Mouse (Mus musculus) testis, postnatal 14 days (tissue): ENCODE data around the gene Anks1.
A peak's percentile ranks its signal among the peaks of the same experiment; 100 is the strongest.
"Not testable (repeated sequence)": the region's sequence is repeated elsewhere in the genome, so short reads cannot be mapped to it uniquely, and the experiment has no call there.

ENCODE experiments used
- DNase-seq: peaks from one replicate; pipeline ENCODE4 v3.0.0; 2021; ENCODE audit warnings: low spot score

Gene Anks1

DNA sequence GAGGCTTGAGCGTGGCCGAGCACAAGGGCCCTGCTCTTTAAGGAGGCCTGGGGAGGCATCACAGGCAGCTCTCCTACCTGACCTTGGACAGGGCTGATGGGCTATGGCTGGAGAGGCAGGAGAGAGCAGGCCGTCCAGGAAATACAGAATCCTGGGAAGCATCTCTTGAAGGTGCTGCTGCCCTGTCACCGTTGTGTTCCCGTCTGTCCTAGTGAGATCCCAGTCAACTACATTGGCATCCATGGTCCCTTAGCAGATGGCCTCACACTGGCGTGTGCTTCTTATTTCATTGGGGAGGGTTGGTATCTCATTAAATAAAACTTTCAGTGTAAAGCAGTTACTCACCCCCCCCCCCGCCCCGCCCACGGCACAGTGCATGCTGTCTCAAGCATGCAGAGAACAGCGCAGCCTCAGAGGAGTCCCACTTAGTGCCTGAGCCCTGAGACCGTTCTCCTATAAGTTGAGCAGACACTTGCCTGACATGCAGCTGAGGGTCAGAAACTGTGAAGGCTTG lies 57.5 kb downstream of the Anks1 start:
- no peak for DNase-seq

- no peak for DNase-seq
Observed at GRCm38 (mm10) chr17:27967529-27967928, 58.4 kb downstream of the Anks1 start.

DNA sequence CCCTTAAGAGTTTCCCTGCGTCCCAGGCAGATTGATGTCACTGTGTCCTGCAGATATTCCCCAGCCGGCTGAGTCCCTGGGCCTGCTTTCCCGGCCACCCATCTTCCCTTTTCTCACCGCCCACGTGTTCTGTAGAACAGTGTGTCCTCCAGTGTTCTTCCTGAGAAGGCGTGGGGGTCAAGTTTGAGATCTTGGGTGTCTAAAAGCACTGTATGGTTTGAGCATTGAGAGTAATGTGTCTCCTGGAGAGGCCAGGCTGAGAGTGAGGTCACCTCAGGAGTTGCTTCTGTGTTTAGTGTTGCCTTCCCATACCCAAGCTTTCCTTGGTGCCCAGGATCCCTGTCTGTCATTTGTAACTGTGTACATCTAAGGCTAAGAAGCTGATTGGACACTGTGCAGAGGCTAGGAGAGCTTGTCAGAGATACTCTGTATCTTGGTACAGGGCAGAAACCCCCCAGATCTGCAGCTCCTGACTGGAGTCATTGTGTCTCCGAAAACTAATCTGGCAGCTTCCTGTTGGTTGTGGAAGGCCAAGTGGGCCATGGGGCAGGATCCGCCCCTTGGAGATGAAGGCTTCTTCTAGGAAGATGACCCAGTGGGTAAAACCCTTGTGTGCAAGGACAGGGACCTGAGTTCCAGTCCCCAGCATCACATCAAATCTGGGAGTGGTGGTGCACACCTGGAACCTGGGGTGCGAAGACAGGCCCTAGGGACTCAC lies 59.1 kb downstream of the Anks1 start:
- DNase-seq = peak; percentile 71

GRCm38 (mm10) chr17:27968903-27969302 lies 59.8 kb downstream of the Anks1 start:
- DNase-seq = no peak

DNA sequence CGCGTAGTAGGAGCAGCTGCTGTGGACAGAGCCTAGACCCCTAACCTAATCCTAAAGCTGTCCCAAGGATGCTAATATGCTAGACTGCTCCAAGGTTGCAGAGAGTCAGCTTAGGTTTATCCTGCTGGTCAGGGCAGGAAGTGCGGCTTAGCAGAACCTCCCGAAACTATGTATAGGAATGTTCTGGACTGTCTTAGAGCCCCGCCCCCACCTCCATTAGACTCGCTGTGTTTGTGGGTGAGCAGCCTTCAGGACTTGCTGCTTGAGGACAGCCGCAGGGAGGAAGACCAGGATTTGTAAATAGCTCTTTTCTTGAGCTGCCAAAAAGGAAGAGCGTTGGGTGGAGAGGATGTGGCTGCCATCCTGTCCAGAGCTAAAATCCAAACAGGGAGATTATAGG lies 60.3 kb downstream of the Anks1 start:
- DNase-seq = no peak

GRCm38 (mm10) chr17:27969896-27970295 lies 60.8 kb downstream of the Anks1 start:
- peak; percentile 62 for DNase-seq

GRCm38 (mm10) chr17:27970305-27970704 lies 61.2 kb downstream of the Anks1 start:
- DNase-seq = no peak

- peak; percentile 33 for DNase-seq
Observed at GRCm38 (mm10) chr17:27971496-27971895, 62.4 kb downstream of the Anks1 start.

DNA sequence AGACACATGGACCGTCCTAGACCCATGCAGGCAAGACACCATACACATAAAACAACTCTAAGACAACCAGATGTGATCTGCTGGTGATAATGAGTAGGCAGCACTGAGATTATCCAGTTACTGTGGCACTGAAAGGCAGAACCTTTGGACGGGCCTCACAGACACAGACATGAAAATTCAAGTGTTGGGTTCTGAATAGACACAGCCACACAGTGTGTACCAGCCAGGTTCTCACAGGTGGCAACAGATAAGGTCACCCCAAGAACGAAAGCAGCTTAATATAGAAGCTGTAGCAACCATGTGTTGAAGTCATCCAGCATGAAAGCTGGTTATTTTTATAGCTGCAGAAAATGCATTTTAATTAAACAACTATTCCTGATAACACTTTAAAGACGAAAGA lies 64.2 kb downstream of the Anks1 start:
- DNase-seq = no peak

- no peak for DNase-seq
Observed at GRCm38 (mm10) chr17:27976266-27976665, 67.2 kb downstream of the Anks1 start.

DNA sequence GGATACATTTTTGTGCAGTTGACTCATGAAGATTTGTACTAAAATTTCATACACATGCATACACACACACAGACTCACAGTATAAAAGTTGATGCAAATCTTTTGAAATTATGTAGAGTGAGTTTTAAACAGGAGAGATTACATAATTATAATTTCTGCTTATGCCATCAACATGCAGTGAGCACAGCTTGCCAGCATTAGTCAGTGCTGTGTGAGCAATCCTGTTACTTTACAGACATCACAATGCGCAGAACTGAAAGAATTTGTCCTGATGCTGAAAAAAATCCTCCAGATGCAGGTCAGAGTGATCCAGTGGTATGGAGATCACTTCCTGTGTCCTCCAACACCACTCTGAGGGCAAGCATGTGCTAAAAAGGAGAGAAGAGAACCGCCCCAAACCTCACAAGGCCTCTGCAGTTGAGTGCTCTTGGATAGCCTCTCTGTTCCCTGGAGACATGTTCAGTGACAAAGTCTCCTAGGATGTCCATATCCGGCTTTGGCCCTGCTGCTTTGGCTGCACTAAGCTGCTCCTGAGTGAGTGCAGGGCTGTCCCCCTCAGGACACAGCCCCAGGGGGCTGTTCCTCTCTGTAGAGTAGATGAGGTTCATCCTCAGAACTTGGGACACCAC lies 68.0 kb downstream of the Anks1 start:
- DNase-seq = no peak

DNA sequence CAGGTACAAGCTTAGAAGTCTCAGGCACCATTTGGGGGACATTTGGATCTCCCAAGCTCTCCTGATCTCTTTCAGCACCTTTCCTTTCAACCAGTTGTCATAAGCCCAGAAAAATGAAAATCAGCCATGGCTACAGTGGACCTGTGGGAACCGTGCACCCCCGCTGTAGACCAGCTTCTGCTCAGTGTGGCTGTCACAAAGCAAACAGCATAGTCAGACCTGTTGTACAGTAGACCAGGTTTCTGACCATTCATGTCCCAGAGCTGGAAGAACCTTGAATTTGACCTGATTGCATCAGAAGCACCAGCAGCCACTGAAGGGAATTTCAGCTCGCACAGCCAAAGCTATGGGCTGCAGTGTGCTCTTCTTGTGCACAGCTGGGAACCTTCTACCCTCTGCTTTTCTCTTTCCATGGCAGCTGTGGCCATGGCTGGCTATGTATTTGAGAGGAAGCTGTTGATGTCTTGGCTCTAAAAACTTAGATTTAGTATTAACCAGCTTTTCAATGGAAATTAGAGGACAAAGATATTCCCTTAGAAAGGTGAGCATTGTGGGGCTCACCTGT lies 71.4 kb downstream of the Anks1 start:
- no peak for DNase-seq

DNA sequence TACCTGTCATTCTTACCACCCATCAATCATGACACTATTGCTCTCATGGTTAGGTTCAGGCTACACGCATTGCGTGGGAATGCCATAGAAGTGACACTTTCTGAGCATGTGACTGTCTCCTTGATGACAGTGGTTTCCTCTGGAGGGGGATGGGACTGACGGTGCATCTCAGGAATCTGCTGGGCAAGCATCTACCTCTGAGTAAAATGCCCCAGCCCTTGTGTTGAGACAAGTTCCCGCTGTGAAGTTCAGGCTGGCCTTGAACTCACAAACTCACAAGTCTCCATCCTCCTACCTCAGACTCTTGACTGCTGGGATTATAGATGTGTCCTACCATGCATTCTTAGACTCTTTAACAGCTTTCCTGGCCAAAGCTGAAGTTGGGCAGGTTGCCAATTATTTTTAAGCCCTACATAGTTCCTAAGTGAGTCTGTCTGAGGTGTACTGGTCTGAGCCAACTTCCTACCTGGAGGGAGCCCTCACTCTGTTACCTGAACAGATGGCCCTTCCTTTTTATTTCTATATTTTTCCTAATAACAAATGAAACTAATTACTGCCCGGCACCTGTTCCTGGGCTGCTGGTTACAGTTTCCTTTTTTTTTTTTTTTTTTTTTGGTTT lies 72.5 kb downstream of the Anks1 start:
- DNase-seq = no peak

GRCm38 (mm10) chr17:27982070-27982457 lies 73.0 kb downstream of the Anks1 start:
- not testable (repeated sequence) for DNase-seq

DNA sequence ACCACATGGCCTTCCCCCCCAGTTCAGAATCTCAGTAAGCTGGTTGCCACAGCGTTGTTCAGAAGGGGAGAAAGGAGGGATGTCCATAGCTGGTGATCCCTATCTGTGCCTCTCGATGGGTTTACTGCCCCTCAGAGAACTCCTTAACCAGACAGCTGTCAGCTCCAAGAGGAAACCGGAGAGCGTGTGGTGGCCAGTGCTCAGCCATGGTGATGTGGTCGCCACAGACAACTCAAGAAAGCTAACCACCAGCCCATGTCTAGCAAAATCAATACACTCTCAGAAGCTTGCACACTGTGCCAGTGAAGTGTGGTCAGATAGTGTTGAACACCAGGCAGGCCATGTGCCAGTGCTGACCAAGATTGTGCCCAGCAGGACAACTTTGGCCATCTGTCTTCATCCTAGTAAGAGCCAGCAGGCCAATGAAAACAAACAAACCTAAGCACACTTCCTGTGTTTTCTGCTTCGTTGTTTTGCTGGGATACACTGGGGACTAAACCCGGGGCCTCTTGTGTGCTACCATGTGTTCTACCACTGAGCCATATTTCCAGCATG lies 73.7 kb downstream of the Anks1 start:
- no peak for DNase-seq

- DNase-seq = no peak
Observed at GRCm38 (mm10) chr17:27984421-27984820, 75.3 kb downstream of the Anks1 start.

DNA sequence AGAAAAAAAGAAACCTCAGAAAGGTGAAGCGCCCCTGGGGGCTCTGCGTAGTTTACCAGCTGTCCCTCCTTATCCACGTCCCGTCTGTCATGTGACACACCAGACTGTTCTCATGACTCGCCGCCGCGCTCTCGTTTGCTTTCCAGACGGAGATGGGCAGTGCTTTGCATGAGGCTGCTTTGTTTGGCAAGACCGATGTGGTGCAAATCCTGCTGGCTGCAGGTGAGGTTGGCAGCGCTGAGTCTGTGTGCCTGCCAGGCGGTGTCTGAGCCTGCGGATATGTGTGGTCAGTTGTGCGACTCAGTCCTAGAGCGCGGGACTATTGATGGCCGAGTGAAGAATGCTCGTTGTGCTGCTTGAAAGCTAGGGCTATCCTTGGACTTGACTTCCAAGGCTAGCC lies 77.0 kb downstream of the Anks1 start:
- DNase-seq = no peak

- peak; percentile 44 for DNase-seq
Observed at GRCm38 (mm10) chr17:27989807-27990542, 80.9 kb downstream of the Anks1 start.

- DNase-seq = no peak
Observed at GRCm38 (mm10) chr17:27994001-27994944, 85.2 kb downstream of the Anks1 start.

DNA sequence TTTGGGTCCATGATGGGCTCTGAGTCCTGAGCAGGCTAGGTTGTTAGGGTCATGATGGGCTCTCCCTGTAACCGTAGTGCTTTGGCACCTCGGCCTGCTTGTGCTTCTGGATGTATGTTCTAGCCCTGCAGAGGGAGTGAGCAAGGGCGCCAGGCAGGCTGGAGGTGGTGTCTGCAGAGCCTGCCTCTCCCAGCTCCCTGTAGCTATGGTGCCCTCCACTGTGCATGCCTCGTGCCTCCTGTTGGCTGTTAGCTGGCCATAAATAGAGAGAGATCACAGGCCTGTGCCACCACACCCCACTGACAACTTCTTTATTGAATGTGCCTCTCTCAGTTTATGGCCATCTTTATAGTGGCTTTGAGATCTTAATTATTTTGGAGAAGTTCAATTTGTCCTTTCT lies 87.2 kb downstream of the Anks1 start:
- no peak for DNase-seq

DNA sequence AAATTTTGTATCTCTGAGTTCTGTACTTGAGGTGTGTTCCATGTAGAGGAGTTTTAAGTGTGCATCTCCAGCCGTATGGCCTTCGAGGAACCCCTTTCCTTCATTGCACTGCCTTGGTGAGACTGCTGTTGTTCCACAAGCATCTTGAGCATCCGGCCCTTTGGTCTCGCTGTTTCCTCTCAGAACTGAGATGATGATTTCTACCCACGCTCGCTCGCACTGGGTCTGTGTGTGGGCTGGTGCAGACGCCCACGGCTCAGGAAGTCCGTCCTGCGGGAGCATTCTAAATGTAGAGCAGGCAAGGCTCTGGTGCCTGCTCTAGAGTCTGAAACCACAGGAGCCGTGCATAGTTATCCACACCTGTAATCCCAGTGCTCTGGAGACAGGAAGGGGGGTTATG lies 88.1 kb downstream of the Anks1 start:
- DNase-seq = no peak
